Mouse (Mus musculus) cerebellum, adult 2 months (tissue): ENCODE measurements around the gene Kazn. TPM values are rescaled to one million over a fixed set of nuclear protein-coding genes. Genes with fewer than 3 reads are reported as not detected.

Experiments
- DNase-seq, 2 experiments: peaks; one replicate each; pipeline ENCODE4 v3.0.0; 2021
- H3K27ac ChIP-seq: fragments of 200-500 bp; 2 replicates; pipeline ENCODE4 v1.5.1; 2012; ENCODE audit warnings: low read length, control low read depth, inconsistent platforms; ENCODE audit not compliant: insufficient read depth
- H3K27me3 ChIP-seq: fragments of 200-500 bp; 2 replicates; pipeline ENCODE4 v1.6.1; 2012; ENCODE audit warnings: inconsistent platforms, mild to moderate bottlenecking, low read length, moderate library complexity; ENCODE audit not compliant: control insufficient read depth, insufficient read depth
- H3K4me1 ChIP-seq: fragments of 200-500 bp; 2 replicates; pipeline ENCODE4 v1.6.1; 2011; ENCODE audit warnings: low read length; ENCODE audit not compliant: control insufficient read depth, insufficient read depth
- H3K4me3 ChIP-seq: fragments of 200-500 bp; replicated peaks from 2 replicates; pipeline ENCODE3; 2011; ENCODE audit warnings: mild to moderate bottlenecking, low read depth, low read length, control low read depth; ENCODE audit not compliant: insufficient read depth
- CTCF ChIP-seq: fragments of 200-500 bp; IDR thresholded peaks from 2 replicates; pipeline ENCODE4 v1.5.1; 2011; ENCODE audit warnings: low read depth, mild to moderate bottlenecking, control low read depth, low read length, moderate library complexity, borderline replicate concordance; ENCODE audit not compliant: insufficient read depth
- POLR2A ChIP-seq: fragments of 200-500 bp; IDR thresholded peaks from 2 replicates; pipeline ENCODE4 v1.6.1; 2011; ENCODE audit warnings: low read length, control low read depth, borderline replicate concordance; ENCODE audit not compliant: insufficient read depth
- WGBS: fragments of 180-500 bp; shearing (Covaris S2); methylation state at CpG from one replicate; pipeline ENCODE4 v1.1.7; 2018; 5-methylcytosine and 5-hydroxymethylcytosine counted together
- polyA plus RNA-seq: library from polyadenylated mRNA; depleted of rRNA; stranded (reverse); fragments of >200 nt; gene quantifications from 2 replicates; pipeline ENCODE4 v1.2.3, GENCODE M21; 2012

Kazn gene
- polyA plus RNA-seq, 1 experiment = 75.7 TPM

DNA sequence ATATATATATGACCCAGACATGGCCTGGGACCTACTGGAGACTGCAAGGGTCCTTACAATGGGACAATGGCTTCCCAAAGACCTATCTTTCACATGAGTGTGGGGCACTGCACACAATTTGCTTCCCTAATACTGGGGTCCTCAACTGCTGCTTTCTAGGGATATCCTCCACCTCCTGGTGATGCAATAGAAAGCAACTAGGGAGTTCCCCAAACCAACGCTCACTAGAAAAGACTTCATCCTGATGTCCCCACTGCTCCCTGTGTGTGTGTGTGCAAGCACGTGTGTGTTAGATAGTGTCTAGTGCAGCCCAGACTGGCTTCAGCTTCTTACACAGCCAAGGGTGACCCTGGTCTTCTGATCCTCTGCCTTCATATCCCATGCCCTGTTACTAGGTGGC, 103.7 kb downstream of the Kazn start:
- Histone ChIP-seq H3K27me3 (no peaks in the 10 kb centered on the region), H3K27ac (no peak overlapping the region), H3K4me1 (peaks cover 21% of the 10 kb centered on the region), H3K4me3 (no peak overlapping the region)
- no peak for DNase-seq
- no peak for TF ChIP-seq POLR2A
- no peak for TF ChIP-seq CTCF
- WGBS = 95% methylated on average over 2 of the region's 2 CpGs

DNA sequence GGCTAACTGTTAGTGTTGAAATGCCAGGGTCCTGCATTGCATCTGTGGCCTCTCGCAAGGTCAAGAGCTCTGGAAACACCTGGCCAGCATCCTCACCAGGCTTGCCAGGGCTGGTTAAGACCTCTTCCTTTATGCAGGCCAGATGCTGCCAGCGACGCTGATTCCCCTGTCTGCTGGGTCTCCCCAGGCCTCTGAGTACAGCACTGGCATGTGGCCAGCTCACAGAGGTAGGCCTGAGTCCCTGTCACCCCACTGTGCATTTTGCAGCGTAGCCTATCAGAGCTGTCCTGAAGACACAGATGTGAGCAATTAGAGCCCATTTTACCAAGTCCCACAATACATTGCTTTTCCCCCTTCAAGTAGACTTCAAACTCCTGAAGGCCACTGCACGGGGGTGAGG, 109.0 kb downstream of the Kazn start:
- WGBS = 65% methylated on average over 5 of the region's 5 CpGs

DNA sequence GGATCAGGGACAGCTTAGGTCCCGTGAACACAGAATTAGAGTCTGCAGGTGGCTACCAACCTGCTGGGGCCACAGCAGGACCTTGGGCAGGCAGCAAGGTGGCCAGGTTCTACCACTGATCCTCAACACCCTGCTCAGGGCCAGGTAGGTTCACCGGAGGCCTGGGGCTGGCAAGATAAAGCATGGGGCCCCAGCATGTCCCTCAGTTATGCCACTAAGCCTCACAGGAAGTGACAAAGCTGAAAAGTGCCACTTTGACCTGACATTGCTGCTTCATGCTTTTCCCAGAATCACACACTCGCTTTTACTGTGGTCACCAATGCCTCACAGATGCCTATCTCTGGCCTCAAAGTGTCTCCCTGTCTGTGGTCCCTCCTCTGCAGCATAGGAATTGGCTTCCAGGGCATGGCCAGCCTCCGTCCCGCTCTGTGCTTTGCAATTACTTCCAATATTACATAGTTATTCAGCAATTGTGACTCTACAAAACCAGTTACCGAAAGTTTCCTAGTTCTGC, 111.9 kb downstream of the Kazn start:
- no peaks in the 10 kb centered on the region for H3K27me3 ChIP-seq
- TF ChIP-seq POLR2A (no peak), CTCF (no peak)
- 82% methylated on average over 6 of the region's 6 CpGs for WGBS
- H3K4me1 ChIP-seq = peaks cover 4% of the 10 kb centered on the region
- H3K4me3 ChIP-seq = no peak overlapping the region
- DNase-seq = no peak
- H3K27ac ChIP-seq = no peak overlapping the region

More for the DNA sequence above, 109.0 kb downstream of the Kazn start:
- Histone ChIP-seq H3K27ac (no peak overlapping the region), H3K27me3 (no peaks in the 10 kb centered on the region), H3K4me1 (peaks cover 4% of the 10 kb centered on the region), H3K4me3 (no peak overlapping the region)
- no peak for DNase-seq
- TF ChIP-seq POLR2A (no peak), CTCF (no peak)

- H3K4me1 ChIP-seq = peaks cover 4% of the 10 kb centered on the region
- DNase-seq = no peak
- no peak overlapping the region for H3K27ac ChIP-seq
- TF ChIP-seq CTCF = no peak
- TF ChIP-seq POLR2A = no peak
- H3K27me3 ChIP-seq = no peaks in the 10 kb centered on the region
- H3K4me3 ChIP-seq = no peak overlapping the region
- WGBS = 47% methylated on average over 10 of the region's 10 CpGs
Measured at GRCm38 (mm10) chr4:142126641-142127274, 112.4 kb downstream of the Kazn start.

- WGBS = 64% methylated on average over 1 of the region's 1 CpGs
- Histone ChIP-seq H3K4me3 (no peak overlapping the region), H3K4me1 (peaks cover 3% of the 10 kb centered on the region; the same call in 1 of the 2 replicates), H3K27ac (no peak overlapping the region), H3K27me3 (no peaks in the 10 kb centered on the region)
- no peak for TF ChIP-seq POLR2A
- no peak for TF ChIP-seq CTCF
- no peak for DNase-seq
Measured at GRCm38 (mm10) chr4:142121164-142121563, 118.0 kb downstream of the Kazn start.

GRCm38 (mm10) chr4:142118522-142118921, 120.7 kb downstream of the Kazn start:
- Histone ChIP-seq H3K4me3 (no peak overlapping the region), H3K27ac (no peak overlapping the region), H3K4me1 (peaks cover 3% of the 10 kb centered on the region; the same call in 1 of the 2 replicates), H3K27me3 (no peaks in the 10 kb centered on the region)
- 80% methylated on average over 7 of the region's 7 CpGs for WGBS
- TF ChIP-seq CTCF (no peak), POLR2A (no peak)
- no peak for DNase-seq

DNA sequence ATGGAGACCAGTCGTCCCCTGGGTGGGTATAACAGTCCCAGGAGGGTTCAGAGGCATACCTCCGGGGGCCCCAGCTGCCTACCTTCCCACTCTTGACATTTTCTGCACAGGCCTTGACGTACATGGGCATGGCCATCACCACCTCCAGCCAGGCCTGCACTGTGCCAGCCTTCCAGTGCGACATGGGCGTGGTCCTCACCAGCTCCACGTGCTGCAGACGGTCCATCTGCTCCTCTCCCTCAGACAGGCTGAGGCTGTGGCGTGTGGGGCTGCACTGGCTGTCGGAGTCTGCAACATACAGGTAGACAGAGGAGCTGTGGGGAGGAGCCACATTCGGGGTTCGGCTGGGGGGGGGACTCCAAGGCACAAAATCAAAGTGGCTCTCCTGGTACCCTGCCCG, 121.2 kb downstream of the Kazn start:
- Histone ChIP-seq H3K4me1 (peaks cover 5% of the 10 kb centered on the region; the same call in 1 of the 2 replicates), H3K27ac (no peak overlapping the region), H3K4me3 (no peak overlapping the region), H3K27me3 (no peaks in the 10 kb centered on the region)
- no peak for DNase-seq
- 56% methylated on average over 12 of the region's 12 CpGs for WGBS
- TF ChIP-seq CTCF (no peak), POLR2A (no peak)

DNA sequence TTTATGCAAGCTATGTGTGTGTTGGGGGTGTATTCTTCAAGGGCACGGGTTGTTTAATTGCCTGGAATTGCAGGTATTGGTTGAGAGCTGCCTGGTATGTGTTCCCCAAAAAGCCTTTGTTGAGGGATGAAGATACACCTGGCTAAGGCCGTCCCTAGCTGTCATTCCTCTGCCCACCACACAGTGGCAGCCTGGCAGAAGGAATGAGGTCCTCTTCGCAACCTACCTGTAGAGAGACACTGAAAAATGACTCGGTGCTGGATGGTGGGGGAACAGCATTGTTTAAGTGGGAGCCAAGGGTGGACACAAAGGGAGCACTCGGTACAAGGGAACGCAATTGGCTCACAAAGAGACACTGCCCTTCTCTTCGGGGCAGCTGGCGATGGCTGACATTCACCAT, 125.9 kb downstream of the Kazn start:
- DNase-seq = peak; percentile 74 to 81
- Histone ChIP-seq H3K27me3 (no peaks in the 10 kb centered on the region), H3K4me1 (peaks cover 5% of the 10 kb centered on the region; the same call in 1 of the 2 replicates), H3K27ac (no peak overlapping the region), H3K4me3 (no peak overlapping the region)
- TF ChIP-seq CTCF (peak; percentile 100), POLR2A (no peak)
- WGBS = 32% methylated on average over 8 of the region's 8 CpGs
